Mouse (Mus musculus): ENCODE measurements around the gene RPS10-NUDT3. TPM values are rescaled to one million over a fixed set of nuclear protein-coding genes. Genes with fewer than 3 reads are reported as not detected.
A peak's percentile ranks its signal among the peaks of the same experiment; 100 is the strongest.

Gene RPS10-NUDT3
- polyA plus RNA-seq, 1 experiment, result 0.16 TPM

DNA sequence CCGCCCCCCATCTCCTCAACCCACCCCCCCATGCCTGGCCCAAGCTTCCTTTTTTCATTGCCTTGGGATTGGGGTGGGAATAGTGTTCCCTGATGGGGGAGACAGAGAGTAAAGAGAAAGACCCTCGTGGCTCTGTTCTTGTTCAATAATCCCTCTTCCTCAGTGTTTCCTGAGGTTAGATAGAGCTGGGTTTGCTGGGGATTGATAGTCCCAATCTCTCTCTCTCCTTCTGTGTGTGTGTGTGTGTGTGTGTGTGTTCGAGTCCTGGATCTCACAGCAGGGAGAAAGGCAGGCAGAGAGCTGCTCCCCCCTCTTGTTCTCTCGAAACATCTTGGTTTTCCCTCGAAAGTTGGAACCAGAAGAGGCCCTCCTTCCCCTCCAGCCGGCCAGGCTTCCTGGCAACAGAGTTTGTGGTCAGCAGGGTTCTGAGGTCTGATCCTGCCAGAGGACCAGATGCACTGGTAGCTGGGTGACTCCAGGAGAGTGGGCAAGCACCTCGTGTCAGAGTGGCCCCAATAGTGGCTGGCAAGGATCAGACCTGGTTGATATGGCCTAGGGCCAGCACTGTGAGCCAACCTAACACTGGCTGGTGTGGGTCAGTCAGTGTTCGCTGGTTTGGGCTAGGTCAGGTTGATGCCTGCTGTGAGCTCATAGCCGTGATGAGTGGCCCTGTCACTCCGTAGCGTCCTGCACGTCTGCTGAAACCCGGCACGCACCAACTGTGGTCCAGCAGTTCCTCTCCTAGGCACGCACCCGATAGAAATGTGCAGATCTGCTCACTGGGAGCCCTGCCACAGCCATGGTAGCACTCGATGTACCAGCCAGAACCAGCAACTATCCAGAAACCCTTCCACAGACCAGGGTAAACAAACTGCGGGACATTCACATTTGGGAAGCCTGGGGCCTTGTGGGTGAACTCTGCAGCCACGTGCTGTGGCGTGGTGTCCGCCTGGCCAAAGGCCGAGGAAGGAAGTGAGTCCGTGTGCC lies 82.5 kb downstream of the RPS10-NUDT3 start:
- TF ChIP-seq POLR2A (IDR thresholded peaks at IDR 0.05; ENCODE audit: borderline replicate concordance, insufficient read depth, low read length) (no peak), CTCF (IDR thresholded peaks at IDR 0.05; ENCODE audit: borderline replicate concordance, insufficient read depth, low read depth, low read length) (no peak)

DNA sequence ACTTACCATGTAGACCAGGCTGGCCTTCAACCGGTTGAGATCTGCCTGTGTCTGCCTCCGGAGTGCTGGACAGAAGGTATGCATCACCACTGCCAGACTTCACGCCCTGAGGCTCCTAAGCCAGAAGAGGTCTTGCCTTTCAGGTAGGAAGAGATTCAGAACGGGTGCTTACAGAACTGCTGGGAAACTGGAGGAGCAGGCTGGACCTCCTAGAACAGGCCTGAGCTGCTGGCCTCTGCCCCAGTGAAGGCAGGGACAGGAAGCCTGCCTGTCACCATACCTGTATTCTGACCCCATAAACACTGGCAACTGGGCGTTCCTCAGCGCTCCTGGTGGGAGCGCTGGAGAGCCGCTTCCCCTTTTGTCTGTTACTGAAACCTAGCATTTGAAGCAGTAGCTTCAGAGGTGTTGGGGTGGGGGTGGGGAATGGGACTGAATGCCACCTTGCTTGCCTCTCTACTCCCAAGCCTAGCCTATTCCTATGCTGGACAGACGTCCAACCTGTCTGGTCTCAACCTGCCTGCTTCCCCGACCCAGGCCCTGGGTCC lies 83.6 kb downstream of the RPS10-NUDT3 start:
- TF ChIP-seq POLR2A (IDR thresholded peaks at IDR 0.05; ENCODE audit: borderline replicate concordance, insufficient read depth, low read length) (no peak), CTCF (IDR thresholded peaks at IDR 0.05; ENCODE audit: borderline replicate concordance, insufficient read depth, low read depth, low read length) (no peak)
- Histone ChIP-seq H3K4me3 (replicated peaks; ENCODE audit: insufficient read depth, low read depth, low read length) (no peak overlapping the region), H3K27me3 (ENCODE audit: control insufficient read depth, insufficient read depth, low read length) (no peaks in the 10 kb centered on the region), H3K27ac (ENCODE audit: insufficient read depth, low read length) (no peak overlapping the region), H3K4me1 (ENCODE audit: control insufficient read depth, insufficient read depth, low read length) (peaks cover 17% of the 10 kb centered on the region)
- WGBS, result 91% methylated on average over 10 of the region's 10 CpGs
- DNase-seq, result no peak

More for the DNA sequence above, 82.5 kb downstream of the RPS10-NUDT3 start:
- WGBS, result 38% methylated on average over 23 of the region's 23 CpGs
- Histone ChIP-seq H3K4me3 (replicated peaks; ENCODE audit: insufficient read depth, low read depth, low read length) (no peak overlapping the region), H3K27me3 (ENCODE audit: control insufficient read depth, insufficient read depth, low read length) (no peaks in the 10 kb centered on the region), H3K27ac (ENCODE audit: insufficient read depth, low read length) (no peak overlapping the region), H3K4me1 (ENCODE audit: control insufficient read depth, insufficient read depth, low read length) (peaks cover 17% of the 10 kb centered on the region)
- DNase-seq, result peak in 1 of 2 experiments; percentile 43

DNA sequence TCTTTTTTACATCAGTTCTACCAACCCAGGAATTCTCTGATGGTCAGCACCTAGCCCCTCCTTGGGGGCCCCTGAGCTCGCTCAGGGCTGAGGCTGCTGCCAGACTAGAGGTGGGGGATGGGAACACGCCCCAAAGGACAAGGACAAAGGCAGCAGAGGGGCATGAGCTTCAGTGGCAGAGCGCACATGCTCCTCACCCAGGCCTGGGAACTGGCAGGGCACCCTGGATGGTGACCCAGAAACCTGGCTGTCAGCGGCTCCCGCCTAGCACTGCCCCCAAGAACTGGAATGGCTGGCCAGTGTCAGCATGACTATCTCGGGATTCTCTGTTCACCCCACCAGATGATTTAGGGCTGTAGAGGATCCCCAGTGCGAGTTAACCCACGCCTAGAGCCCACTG lies 85.8 kb downstream of the RPS10-NUDT3 start:
- DNase-seq, result no peak
- H3K27me3 ChIP-seq (ENCODE audit: control insufficient read depth, insufficient read depth, low read length), result no peaks in the 10 kb centered on the region
- TF ChIP-seq CTCF (IDR thresholded peaks at IDR 0.05; ENCODE audit: borderline replicate concordance, insufficient read depth, low read depth, low read length), result no peak
- no peak for TF ChIP-seq POLR2A (IDR thresholded peaks at IDR 0.05; ENCODE audit: borderline replicate concordance, insufficient read depth, low read length)
- H3K4me3 ChIP-seq (replicated peaks; ENCODE audit: insufficient read depth, low read depth, low read length), result no peak overlapping the region
- H3K27ac ChIP-seq (ENCODE audit: insufficient read depth, low read length), result no peak overlapping the region
- H3K4me1 ChIP-seq (ENCODE audit: control insufficient read depth, insufficient read depth, low read length), result peaks cover 17% of the 10 kb centered on the region
- 53% methylated on average over 8 of the region's 8 CpGs for WGBS

DNA sequence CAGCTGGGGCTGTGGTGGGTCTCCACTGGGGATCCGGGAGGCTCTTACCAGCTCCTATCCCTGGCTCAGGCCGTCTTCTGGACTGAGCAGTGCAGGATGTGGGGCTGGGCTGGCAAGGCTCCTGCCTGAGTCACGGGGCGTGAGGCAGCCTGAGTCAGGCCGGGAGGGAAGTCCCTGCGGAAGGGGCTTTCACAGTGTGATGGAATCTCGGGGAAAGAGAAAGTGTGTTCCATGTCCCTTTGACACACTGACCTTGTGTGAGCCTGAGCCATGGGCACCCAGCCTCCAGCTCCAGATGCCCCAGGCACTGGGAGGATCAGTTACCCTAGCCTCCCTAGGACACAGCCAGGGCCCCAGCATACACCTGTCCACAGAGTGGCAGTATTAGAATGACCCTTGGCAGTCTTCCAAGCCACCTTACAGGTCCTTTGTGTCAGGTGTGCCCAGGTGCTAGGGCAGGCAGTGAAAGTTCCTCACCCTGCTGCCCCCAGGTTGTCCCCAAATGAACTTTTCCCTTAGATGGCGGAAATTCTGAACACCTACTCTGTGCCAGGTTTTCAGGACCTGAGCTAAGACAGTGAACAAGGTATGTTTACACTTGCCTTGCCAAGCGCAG lies 87.7 kb downstream of the RPS10-NUDT3 start:
- H3K27me3 ChIP-seq (ENCODE audit: control insufficient read depth, insufficient read depth, low read length), result no peaks in the 10 kb centered on the region
- 80% methylated on average over 9 of the region's 9 CpGs for WGBS
- TF ChIP-seq CTCF (IDR thresholded peaks at IDR 0.05; ENCODE audit: borderline replicate concordance, insufficient read depth, low read depth, low read length) (no peak), POLR2A (IDR thresholded peaks at IDR 0.05; ENCODE audit: borderline replicate concordance, insufficient read depth, low read length) (no peak)

DNA sequence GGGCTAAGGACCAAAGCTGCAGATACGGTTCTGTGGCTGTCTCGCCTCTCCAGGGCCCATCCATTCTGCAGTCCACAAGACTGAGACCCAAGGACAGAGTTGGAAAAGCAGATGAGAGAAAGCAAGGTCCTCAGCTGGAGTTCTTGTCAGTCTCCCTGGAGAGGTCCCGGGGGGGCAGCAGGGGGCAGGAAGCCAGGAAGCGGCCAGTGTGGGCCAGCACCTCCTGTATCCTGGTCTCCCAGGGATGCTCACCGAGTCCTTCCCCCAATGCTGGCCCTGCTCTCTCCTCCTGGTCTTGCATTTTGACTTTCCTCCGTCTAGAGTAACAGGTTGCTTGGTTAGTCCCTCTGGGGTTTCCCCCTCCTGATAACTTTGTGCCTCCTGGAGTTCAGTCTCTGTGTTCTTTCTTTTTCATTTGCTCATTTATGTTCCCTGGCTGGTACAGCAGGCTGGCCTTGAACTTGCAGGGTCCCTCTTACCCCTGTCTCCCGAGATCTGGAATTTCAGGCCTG lies 88.4 kb downstream of the RPS10-NUDT3 start:
- DNase-seq, result no peak
- TF ChIP-seq POLR2A (IDR thresholded peaks at IDR 0.05; ENCODE audit: borderline replicate concordance, insufficient read depth, low read length) (no peak), CTCF (IDR thresholded peaks at IDR 0.05; ENCODE audit: borderline replicate concordance, insufficient read depth, low read depth, low read length) (no peak)
- Histone ChIP-seq H3K4me3 (replicated peaks; ENCODE audit: insufficient read depth, low read depth, low read length) (no peak overlapping the region), H3K27ac (ENCODE audit: insufficient read depth, low read length) (no peak overlapping the region), H3K27me3 (ENCODE audit: control insufficient read depth, insufficient read depth, low read length) (no peaks in the 10 kb centered on the region), H3K4me1 (ENCODE audit: control insufficient read depth, insufficient read depth, low read length) (peaks cover 15% of the 10 kb centered on the region)
- WGBS, result 86% methylated on average over 7 of the region's 7 CpGs

More for the DNA sequence above, 87.7 kb downstream of the RPS10-NUDT3 start:
- no peak for DNase-seq
- H3K27ac ChIP-seq (ENCODE audit: insufficient read depth, low read length), result no peak overlapping the region
- H3K4me3 ChIP-seq (replicated peaks; ENCODE audit: insufficient read depth, low read depth, low read length), result no peak overlapping the region
- H3K4me1 ChIP-seq (ENCODE audit: control insufficient read depth, insufficient read depth, low read length), result peaks cover 9% of the 10 kb centered on the region

DNA sequence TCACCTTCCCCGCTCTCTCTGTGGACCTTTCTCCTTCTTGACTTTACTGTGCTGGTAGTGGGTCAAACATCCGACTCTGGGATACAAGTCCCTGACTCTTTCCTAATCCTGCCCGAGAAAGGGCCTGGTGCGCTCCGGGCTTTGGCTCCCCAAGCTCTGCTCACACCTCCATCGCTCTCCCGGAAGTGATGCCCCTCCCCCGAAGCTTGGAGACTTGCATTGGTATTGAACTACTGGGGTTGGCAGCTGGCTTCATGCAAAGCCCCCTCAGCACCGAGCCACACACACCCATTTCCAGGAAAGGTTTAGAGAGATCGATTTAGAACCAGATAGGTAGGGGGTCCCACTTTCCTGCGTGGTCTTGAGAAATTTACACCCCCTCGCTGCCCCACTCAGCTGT lies 89.0 kb downstream of the RPS10-NUDT3 start:
- 69% methylated on average over 12 of the region's 12 CpGs for WGBS
- TF ChIP-seq CTCF (IDR thresholded peaks at IDR 0.05; ENCODE audit: borderline replicate concordance, insufficient read depth, low read depth, low read length) (no peak), POLR2A (IDR thresholded peaks at IDR 0.05; ENCODE audit: borderline replicate concordance, insufficient read depth, low read length) (no peak)
- DNase-seq, result no peak
- peaks cover 18% of the 10 kb centered on the region for H3K4me1 ChIP-seq (ENCODE audit: control insufficient read depth, insufficient read depth, low read length)
- no peak overlapping the region for H3K27ac ChIP-seq (ENCODE audit: insufficient read depth, low read length)
- no peak overlapping the region for H3K4me3 ChIP-seq (replicated peaks; ENCODE audit: insufficient read depth, low read depth, low read length)
- no peaks in the 10 kb centered on the region for H3K27me3 ChIP-seq (ENCODE audit: control insufficient read depth, insufficient read depth, low read length)

DNA sequence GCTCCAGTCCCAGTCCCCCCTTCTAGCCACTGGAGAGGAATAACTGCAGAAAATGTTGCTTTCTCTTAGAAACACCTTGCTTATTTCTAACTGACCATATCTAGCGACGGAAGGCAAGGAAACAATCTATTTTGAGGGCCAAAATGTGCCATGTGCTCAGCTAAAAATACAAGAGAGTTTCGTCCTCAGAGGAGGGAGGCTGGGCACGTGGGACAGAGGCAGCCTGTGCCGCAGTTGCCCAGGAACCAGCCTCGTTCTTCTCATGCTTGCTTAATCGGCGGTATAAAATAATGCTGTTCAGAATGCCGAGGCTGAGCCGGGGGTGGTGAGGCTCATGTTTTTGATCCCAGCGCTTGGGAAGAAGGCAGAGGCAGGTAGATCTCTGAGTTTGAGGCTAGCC lies 90.5 kb downstream of the RPS10-NUDT3 start:
- no peak overlapping the region for H3K27ac ChIP-seq (ENCODE audit: insufficient read depth, low read length)
- no peak for DNase-seq
- peaks cover 17% of the 10 kb centered on the region for H3K4me1 ChIP-seq (ENCODE audit: control insufficient read depth, insufficient read depth, low read length)
- H3K4me3 ChIP-seq (replicated peaks; ENCODE audit: insufficient read depth, low read depth, low read length), result no peak overlapping the region
- no peaks in the 10 kb centered on the region for H3K27me3 ChIP-seq (ENCODE audit: control insufficient read depth, insufficient read depth, low read length)
- WGBS, result 54% methylated on average over 11 of the region's 11 CpGs
- TF ChIP-seq POLR2A (IDR thresholded peaks at IDR 0.05; ENCODE audit: borderline replicate concordance, insufficient read depth, low read length) (no peak), CTCF (IDR thresholded peaks at IDR 0.05; ENCODE audit: borderline replicate concordance, insufficient read depth, low read depth, low read length) (no peak)
